Mouse (Mus musculus) CH12.LX (cell line): ENCODE measurements at regions not wholly inside any gene's neighbourhood (a gene's known extent, or its start where the extent isn't known, plus 50 kb on each side); places are given as distances from the start of the nearest gene placed in this dataset.

Experiments
- DNase-seq: peaks from one replicate; pipeline ENCODE4 v3.0.0-alpha.2; 2013; ENCODE audit errors: extremely low read depth
- H3K27ac ChIP-seq: 2 replicates; pipeline ENCODE4 v1.5.1; 2012; ENCODE audit warnings: low read depth, mild to moderate bottlenecking, control low read depth, moderate library complexity; ENCODE audit not compliant: insufficient read depth
- H3K27me3 ChIP-seq: replicated peaks from 2 replicates; pipeline ENCODE3; 2012; ENCODE audit warnings: inconsistent platforms
- H3K36me3 ChIP-seq, 2 experiments: replicated peaks in 1 of 2; 2 replicates each; pipeline versions ENCODE3 to v1.6.1; 2012; ENCODE audit warnings: inconsistent platforms in 1 of 2, low read length in 1 of 2, mild to moderate bottlenecking in 1 of 2, mixed read lengths in 1 of 2, moderate library complexity in 1 of 2; ENCODE audit not compliant: control insufficient read depth in 1 of 2, insufficient read depth in 1 of 2
- H3K4me1 ChIP-seq, 2 experiments: 2 replicates each; pipeline ENCODE4 v1.6.1; 2012; ENCODE audit warnings: inconsistent platforms in 1 of 2, moderate library complexity in 1 of 2; ENCODE audit not compliant: insufficient read depth in 2 of 2, control insufficient read depth in 1 of 2
- H3K4me2 ChIP-seq: 2 replicates; pipeline ENCODE4 v1.6.1; 2012; ENCODE audit warnings: low read depth, mild to moderate bottlenecking, control low read depth; ENCODE audit not compliant: poor library complexity, insufficient read depth, severe bottlenecking
- H3K4me3 ChIP-seq, 3 experiments: fragments of 150-350 bp in 1 of 3; sonication (generic) in 1 of 3; replicated peaks in 1 of 3; 2 replicates each; pipeline versions ENCODE3 to v1.5.1; 2011 to 2012; ENCODE audit warnings: low read depth in 2 of 3, low read length in 2 of 3, mild to moderate bottlenecking in 2 of 3, moderate library complexity in 2 of 3, control low read depth in 1 of 3, improper control_type of control experiment in 1 of 3, inconsistent platforms in 1 of 3, mixed read lengths in 1 of 3; ENCODE audit not compliant: poor library complexity in 1 of 3
- H3K79me2 ChIP-seq: replicated peaks from 2 replicates; pipeline ENCODE4 v1.6.1; 2012; ENCODE audit warnings: mild to moderate bottlenecking, moderate library complexity; ENCODE audit not compliant: control insufficient read depth, poor library complexity, insufficient read depth, severe bottlenecking; ENCODE audit errors: extremely low read depth
- H3K9ac ChIP-seq: 2 replicates; pipeline ENCODE4 v1.6.1; 2012; ENCODE audit warnings: low read depth, mild to moderate bottlenecking, control low read depth, moderate library complexity; ENCODE audit not compliant: insufficient read depth
- H3K9me3 ChIP-seq: replicated peaks from 2 replicates; pipeline ENCODE3; 2012; ENCODE audit warnings: low read length, inconsistent platforms, mixed read lengths
- BHLHE40 ChIP-seq: IDR thresholded peaks from 2 replicates; pipeline ENCODE4 v1.6.1; 2011; ENCODE audit warnings: mild to moderate bottlenecking, low read depth, low read length, improper control_type of control experiment
- CHD2 ChIP-seq: IDR thresholded peaks from 2 replicates; pipeline ENCODE4 v1.6.1; 2011; ENCODE audit warnings: low read length, improper control_type of control experiment
- CTCF ChIP-seq, 2 experiments: IDR thresholded peaks in 1 of 2; conservative IDR thresholded peaks in 1 of 2; 2 replicates each; pipeline ENCODE4 v1.5.1; 2011 to 2012; ENCODE audit warnings: low read depth in 2 of 2, low read length in 2 of 2, improper control_type of control experiment in 1 of 2, inconsistent platforms in 1 of 2, mild to moderate bottlenecking in 1 of 2, moderate library complexity in 1 of 2
- EP300 ChIP-seq: IDR thresholded peaks from 2 replicates; pipeline ENCODE4 v1.6.1; 2011; ENCODE audit warnings: low read length, improper control_type of control experiment
- HCFC1 ChIP-seq: IDR thresholded peaks from 2 replicates; pipeline ENCODE4 v1.6.1; 2012; ENCODE audit warnings: low read depth, mild to moderate bottlenecking, inconsistent platforms, low read length, improper control_type of control experiment
- MAX ChIP-seq: IDR thresholded peaks from 2 replicates; pipeline ENCODE4 v1.6.1; 2011; ENCODE audit warnings: low read length, improper control_type of control experiment
- NRF1 ChIP-seq: IDR thresholded peaks from 2 replicates; pipeline ENCODE4 v1.6.1; 2014; ENCODE audit warnings: low read depth, mild to moderate bottlenecking, inconsistent platforms, low read length, improper control_type of control experiment, moderate library complexity
- PAX5 ChIP-seq: IDR thresholded peaks from 2 replicates; pipeline ENCODE4 v1.6.1; 2012; ENCODE audit warnings: low read length, inconsistent platforms, mixed read lengths
- POLR2A ChIP-seq: IDR thresholded peaks from 2 replicates; pipeline ENCODE4 v1.6.1; 2011; ENCODE audit warnings: low read depth, mild to moderate bottlenecking, improper control_type of control experiment, low read length
- RCOR1 ChIP-seq: conservative IDR thresholded peaks from 2 replicates; pipeline ENCODE4 v1.6.1; 2012; ENCODE audit warnings: low read depth, mild to moderate bottlenecking, inconsistent platforms, low read length, improper control_type of control experiment
- SIN3A ChIP-seq: IDR thresholded peaks from 2 replicates; pipeline ENCODE4 v1.6.1; 2012; ENCODE audit warnings: low read length, improper control_type of control experiment, inconsistent platforms
- SMC3 ChIP-seq: IDR thresholded peaks from 2 replicates; pipeline ENCODE4 v1.6.1; 2011; ENCODE audit warnings: low read depth, low read length, improper control_type of control experiment
- TBP ChIP-seq: conservative IDR thresholded peaks from 2 replicates; pipeline ENCODE4 v1.6.1; 2011; ENCODE audit warnings: low read depth, low read length, improper control_type of control experiment
- TCF12 ChIP-seq: IDR thresholded peaks from 2 replicates; pipeline ENCODE4 v1.6.1; 2014; ENCODE audit warnings: low read depth, mild to moderate bottlenecking, inconsistent platforms, low read length, improper control_type of control experiment
- UBTF ChIP-seq: IDR thresholded peaks from 2 replicates; pipeline ENCODE4 v1.6.1; 2012; ENCODE audit warnings: low read depth, mild to moderate bottlenecking, inconsistent platforms, low read length, improper control_type of control experiment, moderate library complexity
- ZNF384 ChIP-seq: IDR thresholded peaks from 2 replicates; pipeline ENCODE4 v1.6.1; 2012; ENCODE audit warnings: low read depth, low read length, improper control_type of control experiment, inconsistent platforms
- dilution Hi-C: fragments of 300-500 bp; cut with MboI; formaldehyde crosslinking; loops from 2 replicates; pipeline ENCODE4 v1.14.3; 2020; ENCODE audit warnings: low sequenced_read_pairs; ENCODE audit not compliant: extremely low pct_unique_long_range_greater_than_20kb, extremely low pct_ligation_motif_present
- in situ Hi-C: fragments of 300-500 bp; cut with MboI; formaldehyde crosslinking; loops from 3 replicates; pipeline ENCODE4 v1.14.3; 2019; ENCODE audit warnings: low sequenced_read_pairs, low pct_ligation_motif_present, low pct_unique_long_range_greater_than_20kb, mixed read lengths

DNA sequence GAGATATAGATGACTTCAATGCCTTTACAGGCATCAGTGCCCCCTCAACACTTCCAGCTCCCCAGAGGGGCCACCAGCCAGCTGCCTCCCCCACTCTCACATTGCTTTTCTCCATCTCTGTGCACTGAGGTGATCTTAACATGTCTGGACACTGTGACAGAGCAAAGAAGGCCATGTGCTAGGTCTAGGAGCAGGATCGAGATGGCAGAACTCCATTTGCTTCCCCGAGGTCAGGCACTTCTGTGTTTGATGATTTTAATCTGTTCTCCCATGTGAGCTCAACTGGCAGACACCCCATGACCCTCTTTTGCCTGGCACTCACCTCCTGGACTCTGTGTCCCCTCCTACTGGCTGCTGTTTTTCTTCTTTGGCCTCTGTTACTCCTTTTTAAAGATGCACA, 95.8 kb downstream of the Irs2 start:
- H3K4me1 ChIP-seq = no peaks in the 10 kb centered on the region; a peak in 1 of 4 replicates
- no peak overlapping the region for H3K4me3 ChIP-seq
- no peak overlapping the region for H3K27ac ChIP-seq
- no peaks in the 10 kb centered on the region for H3K36me3 ChIP-seq
- TF ChIP-seq NRF1 = no peak
- TF ChIP-seq BHLHE40 = no peak
- TF ChIP-seq ZNF384 = no peak
- no peak for TF ChIP-seq HCFC1
- TF ChIP-seq SIN3A = no peak
- TF ChIP-seq CHD2 = no peak
- TF ChIP-seq RCOR1 = no peak
- no peak for TF ChIP-seq TCF12
- H3K79me2 ChIP-seq = no peaks in the 10 kb centered on the region
- no peak for DNase-seq
- H3K27me3 ChIP-seq = no peaks in the 10 kb centered on the region
- no peak overlapping the region for H3K9ac ChIP-seq
- dilution Hi-C loops (no loop called here), in situ Hi-C loops (no loop called here)
- no peak overlapping the region for H3K4me2 ChIP-seq
- H3K9me3 ChIP-seq = no peaks in the 10 kb centered on the region

DNA sequence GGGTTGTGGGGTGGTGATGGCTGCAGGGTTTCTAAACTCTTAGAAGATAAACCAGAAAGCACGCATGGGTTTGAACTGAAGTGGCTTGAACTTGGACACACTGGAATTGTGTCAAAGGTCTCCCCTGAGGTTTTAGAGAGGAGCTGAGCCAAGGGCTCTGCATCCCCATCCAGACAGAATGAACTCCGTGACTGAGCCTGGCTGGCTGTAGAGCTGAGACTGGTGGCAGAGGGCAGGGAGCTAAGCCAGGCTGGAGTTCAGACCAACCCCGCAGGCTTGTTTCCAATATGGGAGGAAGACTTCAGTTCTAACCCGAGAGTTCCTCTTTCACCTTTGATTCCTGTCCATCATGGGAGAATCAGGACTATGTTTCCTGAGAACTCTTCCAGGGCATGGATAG, 96.9 kb downstream of the Irs2 start:
- H3K27ac ChIP-seq = no peak overlapping the region
- H3K9me3 ChIP-seq = no peaks in the 10 kb centered on the region
- no peaks in the 10 kb centered on the region for H3K27me3 ChIP-seq
- no peaks in the 10 kb centered on the region; a peak in 1 of 4 replicates for H3K4me1 ChIP-seq
- no peaks in the 10 kb centered on the region for H3K36me3 ChIP-seq
- dilution Hi-C loops (no loop called here), in situ Hi-C loops (no loop called here)
- H3K4me2 ChIP-seq = no peak overlapping the region
- H3K9ac ChIP-seq = no peak overlapping the region
- no peak for DNase-seq
- TF ChIP-seq ZNF384 = no peak
- TF ChIP-seq TBP = no peak
- no peak for TF ChIP-seq TCF12
- TF ChIP-seq EP300 = no peak
- TF ChIP-seq BHLHE40 = no peak
- TF ChIP-seq UBTF = no peak
- no peak for TF ChIP-seq SMC3
- no peak for TF ChIP-seq CTCF (conservative IDR thresholded peaks at IDR 0.05 in 1 of 2, IDR thresholded peaks at IDR 0.05 in 1 of 2; ENCODE audit: low read depth in 2 of 2, low read length in 2 of 2)
- no peak for TF ChIP-seq RCOR1
- no peak for TF ChIP-seq PAX5
- no peaks in the 10 kb centered on the region for H3K79me2 ChIP-seq
- no peak overlapping the region for H3K4me3 ChIP-seq

DNA sequence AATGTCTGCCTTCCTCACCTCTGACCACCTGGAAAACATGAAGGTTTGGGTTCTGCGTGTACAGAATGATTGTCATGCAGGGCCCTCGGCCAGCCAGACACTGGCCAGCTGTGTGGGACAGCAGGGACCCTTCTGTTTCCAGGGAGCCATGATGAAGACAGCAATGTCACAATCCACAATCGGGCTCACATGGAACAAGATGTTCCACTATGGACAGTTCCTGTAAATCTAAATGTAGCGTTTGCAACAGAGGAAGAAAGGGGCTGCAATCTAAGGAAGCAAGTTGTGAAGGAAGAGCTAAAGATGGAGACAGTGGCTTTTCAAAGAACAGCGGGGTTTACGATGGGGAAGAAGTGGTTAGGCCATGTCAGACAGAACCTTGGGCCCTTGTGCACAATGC, 97.3 kb downstream of the Irs2 start:
- in situ Hi-C loops (no loop called here), dilution Hi-C loops (no loop called here)
- Histone ChIP-seq H3K9ac (no peak overlapping the region), H3K9me3 (no peaks in the 10 kb centered on the region), H3K4me3 (no peak overlapping the region), H3K4me2 (no peak overlapping the region), H3K79me2 (no peaks in the 10 kb centered on the region), H3K36me3 (no peaks in the 10 kb centered on the region), H3K4me1 (no peaks in the 10 kb centered on the region; a peak in 1 of 4 replicates), H3K27ac (no peak overlapping the region), H3K27me3 (no peaks in the 10 kb centered on the region)
- TF ChIP-seq MAX (no peak), POLR2A (no peak), ZNF384 (no peak)
- no peak for DNase-seq
